Mouse (Mus musculus): Measurements from ENCODE around the gene Ulk4.

- TF ChIP-seq CTCF (IDR thresholded peaks at IDR 0.05; ENCODE audit: control insufficient read depth, insufficient read depth, insufficient read length) (no peak), USF1 (IDR thresholded peaks at IDR 0.05; ENCODE audit: low read depth) (no peak)
These were observed 33.5 kb upstream of the Ulk4 start for GRCm38 (mm10) chr9:121310501-121310900.

Measured in C2C12 (cell line).